Mouse (Mus musculus) heart, postnatal 0 days (tissue): ENCODE results near the gene Svs6.
A peak's percentile ranks its signal among the peaks of the same experiment; 100 is the strongest.
"Not testable (repeated sequence)": the region's sequence is repeated elsewhere in the genome, so short reads cannot be mapped to it uniquely, and the experiment has no call there.

Source experiments
- CTCF ChIP-seq: IDR thresholded peaks from 2 replicates; pipeline ENCODE4 v1.5.1; 2016; ENCODE audit warnings: antibody characterized with exemption, control low read depth, low read depth
- EP300 ChIP-seq: IDR thresholded peaks from 2 replicates; pipeline ENCODE4 v1.6.1; 2016; ENCODE audit warnings: antibody characterized with exemption, low read depth

DNA sequence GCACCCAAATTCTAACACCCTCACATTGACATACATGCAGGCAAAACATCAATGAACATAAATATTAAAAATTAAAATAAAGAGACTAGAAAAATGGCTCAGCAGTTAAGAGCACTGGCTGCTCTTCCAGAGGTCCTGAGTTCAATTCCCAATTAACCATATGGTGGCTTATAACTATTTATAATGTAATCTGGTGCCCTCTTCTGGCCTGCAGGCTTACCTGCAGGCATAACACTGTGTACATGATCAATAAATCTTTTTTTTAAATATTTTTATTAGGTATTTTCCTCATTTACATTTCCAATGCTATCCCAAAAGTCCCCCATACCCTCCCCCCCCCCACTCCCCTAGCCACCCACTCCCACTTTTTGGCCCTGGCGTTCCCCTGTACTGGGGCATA lies 27.2 kb downstream of the Svs6 start:
- TF ChIP-seq EP300: not testable (repeated sequence)
- 0 out of 2 replicates have a peak, but pooled peaks have one; percentile 5 for TF ChIP-seq CTCF
